Mouse (Mus musculus): ENCODE results near the gene Iqsec1. TPM values are rescaled to one million over a fixed set of nuclear protein-coding genes. Genes with fewer than 3 reads are reported as not detected.

Iqsec1 gene
- total and polyA plus RNA-seq, 3 experiments, result 2.0 to 48.2 (median 39.2) TPM

DNA sequence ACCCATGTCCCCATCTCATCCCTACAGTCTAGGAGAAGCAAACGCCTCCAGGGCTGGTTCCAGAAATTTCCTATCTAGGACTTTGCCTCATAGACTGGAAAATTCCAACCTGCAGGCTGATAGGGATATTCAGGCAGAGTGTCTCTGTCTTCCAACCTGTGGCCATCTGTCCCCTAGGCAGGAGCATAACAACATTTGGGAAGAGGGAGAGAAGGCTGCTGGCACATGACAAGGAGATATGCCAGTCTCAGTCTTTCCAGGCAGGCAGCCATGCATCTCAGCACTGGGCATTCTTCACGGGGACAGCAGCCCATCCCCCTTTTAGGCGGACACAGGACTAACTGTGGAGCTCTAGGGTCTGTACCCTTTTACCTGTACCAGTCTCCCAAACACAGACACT, 176.4 kb downstream of the Iqsec1 start:
- DNase-seq (ENCODE audit: low spot score), result no peak
- no peaks in the 10 kb centered on the region for H3K9me3 ChIP-seq (replicated peaks)
- H3K4me3 ChIP-seq (ENCODE audit: low read depth, low read length), result no peak overlapping the region
- ATAC-seq (ENCODE audit: extremely low read depth, insufficient number of reproducible peaks, low FRiP score, poor library complexity, severe bottlenecking), result no peak
- TF ChIP-seq GATA1 (IDR thresholded peaks at IDR 0.05; ENCODE audit: borderline replicate concordance, low read length) (no peak), CTCF (IDR thresholded peaks at IDR 0.05; ENCODE audit: low read depth, low read length) (no peak), TAL1 (conservative IDR thresholded peaks at IDR 0.05; ENCODE audit: low read depth, low read length) (no peak)
- H3K4me1 ChIP-seq (ENCODE audit: insufficient read depth, low read depth, low read length), result no peaks in the 10 kb centered on the region
- peaks cover 10% of the 10 kb centered on the region; the same call in 1 of the 2 replicates for H3K27me3 ChIP-seq (ENCODE audit: insufficient read depth, low read length)
- no peaks in the 10 kb centered on the region for H3K36me3 ChIP-seq (replicated peaks)

DNA sequence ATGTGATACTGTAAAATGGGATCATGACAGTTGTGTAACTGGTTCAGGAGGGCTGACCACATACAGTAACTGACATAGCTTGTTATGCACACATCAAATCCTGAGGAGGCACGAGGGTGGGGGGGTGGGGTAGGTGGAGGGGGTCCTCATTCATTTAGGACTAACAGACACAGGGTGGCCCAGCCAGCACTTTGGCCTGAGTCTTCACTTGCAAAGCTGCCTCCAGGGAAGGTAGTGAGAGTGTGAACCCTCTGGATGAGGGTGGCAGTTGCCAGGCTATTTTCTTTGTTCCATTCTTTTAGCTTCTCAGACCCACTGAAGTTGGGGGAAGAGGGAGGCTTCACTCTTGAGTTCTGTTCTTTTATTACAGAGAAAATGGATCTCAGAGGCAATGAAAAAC, 177.9 kb downstream of the Iqsec1 start:
- ATAC-seq (ENCODE audit: extremely low read depth, insufficient number of reproducible peaks, low FRiP score, poor library complexity, severe bottlenecking) (no peak), DNase-seq (ENCODE audit: low spot score) (no peak)
- no peak overlapping the region for H3K4me3 ChIP-seq (ENCODE audit: low read depth, low read length)
- H3K36me3 ChIP-seq (replicated peaks), result no peaks in the 10 kb centered on the region
- TF ChIP-seq TAL1 (conservative IDR thresholded peaks at IDR 0.05; ENCODE audit: low read depth, low read length) (no peak), GATA1 (IDR thresholded peaks at IDR 0.05; ENCODE audit: borderline replicate concordance, low read length) (no peak), CTCF (IDR thresholded peaks at IDR 0.05; ENCODE audit: low read depth, low read length) (no peak), POLR2AphosphoS5 (IDR thresholded peaks at IDR 0.05; ENCODE audit: insufficient replicate concordance, low read depth, low read length) (no peak), GATA2 (IDR thresholded peaks at IDR 0.05; ENCODE audit: borderline replicate concordance, low read depth, low read length) (no peak)
- no peaks in the 10 kb centered on the region for H3K9me3 ChIP-seq (replicated peaks)
- H3K27me3 ChIP-seq (ENCODE audit: insufficient read depth, low read length), result peaks cover 13% of the 10 kb centered on the region
- H3K4me1 ChIP-seq (ENCODE audit: insufficient read depth, low read depth, low read length), result no peaks in the 10 kb centered on the region

DNA sequence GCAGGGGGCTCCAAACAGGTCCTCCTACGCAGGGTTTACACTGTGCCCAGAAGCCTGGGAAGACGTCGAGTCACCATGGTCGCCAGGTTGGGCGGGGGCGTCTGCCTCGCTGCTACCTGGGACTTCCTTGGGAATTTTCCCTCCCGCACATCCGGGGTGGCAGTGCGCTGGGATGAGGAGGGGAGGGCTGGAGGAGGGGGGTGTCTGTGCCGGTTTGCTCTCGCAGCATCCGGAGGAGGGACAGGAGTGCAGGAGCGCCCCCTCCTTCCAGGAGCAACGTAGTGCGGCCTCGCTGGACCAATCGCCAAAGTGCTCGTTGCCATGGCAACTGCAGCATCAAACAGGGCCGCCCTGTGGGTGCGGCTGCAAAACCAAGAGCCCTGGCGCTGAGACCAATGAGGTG, 178.5 kb downstream of the Iqsec1 start:
- ATAC-seq (ENCODE audit: extremely low read depth, insufficient number of reproducible peaks, low FRiP score, poor library complexity, severe bottlenecking) (no peak), DNase-seq (ENCODE audit: low spot score) (no peak)
- Histone ChIP-seq H3K9me3 (replicated peaks) (no peaks in the 10 kb centered on the region), H3K36me3 (replicated peaks) (no peaks in the 10 kb centered on the region), H3K4me1 (ENCODE audit: insufficient read depth, low read depth, low read length) (no peaks in the 10 kb centered on the region), H3K4me3 (ENCODE audit: low read depth, low read length) (no peak overlapping the region), H3K27me3 (ENCODE audit: insufficient read depth, low read length) (peaks cover 13% of the 10 kb centered on the region)
- TF ChIP-seq GATA2 (IDR thresholded peaks at IDR 0.05; ENCODE audit: borderline replicate concordance, low read depth, low read length), result no peak
- no peak for TF ChIP-seq TAL1 (conservative IDR thresholded peaks at IDR 0.05; ENCODE audit: low read depth, low read length)
- no peak for TF ChIP-seq GATA1 (IDR thresholded peaks at IDR 0.05; ENCODE audit: borderline replicate concordance, low read length)
- no peak for TF ChIP-seq POLR2AphosphoS5 (IDR thresholded peaks at IDR 0.05; ENCODE audit: insufficient replicate concordance, low read depth, low read length)
- TF ChIP-seq CTCF (IDR thresholded peaks at IDR 0.05; ENCODE audit: low read depth, low read length), result no peak

DNA sequence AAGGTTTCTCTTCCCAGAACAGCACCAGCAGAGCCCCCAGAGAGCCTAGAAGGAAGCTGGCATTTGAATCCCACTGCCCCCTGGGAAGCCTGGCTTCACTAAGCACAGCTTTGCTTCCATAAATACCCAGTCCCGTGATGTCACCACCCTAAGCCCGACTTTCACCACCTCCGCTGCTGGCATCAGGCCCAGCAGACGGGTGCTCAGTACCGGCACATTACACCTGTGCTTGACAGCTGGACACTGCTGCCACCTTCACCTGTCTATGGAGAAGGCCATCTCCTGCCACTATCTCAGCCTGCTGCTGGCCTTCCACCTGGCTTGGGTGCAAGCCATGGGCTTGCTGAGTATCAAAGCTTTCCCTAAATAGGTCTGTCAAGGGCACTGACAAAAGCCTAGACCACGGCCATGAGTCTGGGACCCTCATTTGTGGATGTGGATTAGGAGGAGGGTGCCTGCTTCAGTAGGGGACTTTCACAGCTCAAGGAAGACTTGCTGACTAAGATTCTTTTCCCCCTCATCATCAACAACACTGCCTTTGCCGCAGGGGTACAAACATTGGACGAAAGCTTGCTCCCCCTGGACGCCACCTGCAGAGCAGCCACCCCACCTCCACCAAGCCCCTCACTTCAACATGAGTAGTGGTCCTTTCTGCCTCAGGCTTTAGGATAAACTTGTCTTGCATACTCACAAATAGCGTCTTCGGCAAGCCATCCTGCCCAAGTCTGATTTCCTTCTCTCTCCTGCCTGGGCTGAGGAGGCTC, 179.2 kb downstream of the Iqsec1 start:
- H3K4me1 ChIP-seq (ENCODE audit: insufficient read depth, low read depth, low read length), result no peaks in the 10 kb centered on the region
- DNase-seq (ENCODE audit: low spot score), result no peak
- ATAC-seq (ENCODE audit: extremely low read depth, insufficient number of reproducible peaks, low FRiP score, poor library complexity, severe bottlenecking), result no peak
- peaks cover 13% of the 10 kb centered on the region for H3K27me3 ChIP-seq (ENCODE audit: insufficient read depth, low read length)
- H3K9me3 ChIP-seq (replicated peaks), result no peaks in the 10 kb centered on the region
- no peak for TF ChIP-seq CTCF (IDR thresholded peaks at IDR 0.05; ENCODE audit: low read depth, low read length)
- no peak for TF ChIP-seq TAL1 (conservative IDR thresholded peaks at IDR 0.05; ENCODE audit: low read depth, low read length)
- TF ChIP-seq GATA1 (IDR thresholded peaks at IDR 0.05; ENCODE audit: borderline replicate concordance, low read length), result no peak
- TF ChIP-seq GATA2 (IDR thresholded peaks at IDR 0.05; ENCODE audit: borderline replicate concordance, low read depth, low read length), result no peak
- H3K4me3 ChIP-seq (ENCODE audit: low read depth, low read length), result no peak overlapping the region
- no peaks in the 10 kb centered on the region for H3K36me3 ChIP-seq (replicated peaks)

- no peak overlapping the region for H3K4me3 ChIP-seq (ENCODE audit: low read depth, low read length)
- ATAC-seq (ENCODE audit: extremely low read depth, insufficient number of reproducible peaks, low FRiP score, poor library complexity, severe bottlenecking), result no peak
- H3K4me1 ChIP-seq (ENCODE audit: insufficient read depth, low read depth, low read length), result no peaks in the 10 kb centered on the region
- no peak for TF ChIP-seq CTCF (IDR thresholded peaks at IDR 0.05; ENCODE audit: low read depth, low read length)
- TF ChIP-seq POLR2AphosphoS5 (IDR thresholded peaks at IDR 0.05; ENCODE audit: insufficient replicate concordance, low read depth, low read length), result no peak
- TF ChIP-seq TAL1 (conservative IDR thresholded peaks at IDR 0.05; ENCODE audit: low read depth, low read length), result no peak
- TF ChIP-seq GATA2 (IDR thresholded peaks at IDR 0.05; ENCODE audit: borderline replicate concordance, low read depth, low read length), result no peak
- no peak for TF ChIP-seq GATA1 (IDR thresholded peaks at IDR 0.05; ENCODE audit: borderline replicate concordance, low read length)
- H3K36me3 ChIP-seq (replicated peaks), result no peaks in the 10 kb centered on the region
- H3K9me3 ChIP-seq (replicated peaks), result no peaks in the 10 kb centered on the region
- no peak for DNase-seq (ENCODE audit: low spot score)
- peaks cover 13% of the 10 kb centered on the region for H3K27me3 ChIP-seq (ENCODE audit: insufficient read depth, low read length)
These were observed 179.9 kb downstream of the Iqsec1 start for GRCm38 (mm10) chr6:90808544-90808943.

DNA sequence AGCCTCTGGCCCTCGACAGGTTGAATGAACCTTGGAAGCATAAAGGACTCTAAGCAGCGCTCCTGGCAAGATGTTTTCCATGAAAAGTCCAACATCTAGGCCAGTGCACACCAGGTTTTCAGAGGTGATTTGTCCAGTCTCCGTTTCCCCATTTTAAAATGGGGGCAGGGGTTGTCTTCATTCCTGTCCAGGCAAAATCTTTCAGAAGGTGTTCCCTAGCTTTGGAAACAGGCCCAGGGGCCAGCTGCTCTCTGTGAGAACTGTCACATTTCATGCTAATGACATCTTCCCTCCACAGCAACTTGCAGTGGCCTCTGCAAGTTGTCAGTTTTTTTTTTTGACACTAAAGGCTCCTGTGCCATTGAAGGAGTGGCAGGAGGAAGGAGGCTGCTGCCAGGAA, 180.4 kb downstream of the Iqsec1 start:
- Histone ChIP-seq H3K9me3 (replicated peaks) (no peaks in the 10 kb centered on the region), H3K27me3 (ENCODE audit: insufficient read depth, low read length) (peaks cover 13% of the 10 kb centered on the region)
- TF ChIP-seq TAL1 (conservative IDR thresholded peaks at IDR 0.05; ENCODE audit: low read depth, low read length) (no peak), GATA2 (IDR thresholded peaks at IDR 0.05; ENCODE audit: borderline replicate concordance, low read depth, low read length) (no peak), POLR2AphosphoS5 (IDR thresholded peaks at IDR 0.05; ENCODE audit: insufficient replicate concordance, low read depth, low read length) (no peak), GATA1 (IDR thresholded peaks at IDR 0.05; ENCODE audit: borderline replicate concordance, low read length) (no peak), CTCF (IDR thresholded peaks at IDR 0.05; ENCODE audit: low read depth, low read length) (no peak)

More for the DNA sequence above, 180.4 kb downstream of the Iqsec1 start:
- Histone ChIP-seq H3K4me3 (ENCODE audit: low read depth, low read length) (no peak overlapping the region), H3K4me1 (ENCODE audit: insufficient read depth, low read depth, low read length) (no peaks in the 10 kb centered on the region), H3K36me3 (replicated peaks) (no peaks in the 10 kb centered on the region)
- no peak for DNase-seq (ENCODE audit: low spot score)
- no peak for ATAC-seq (ENCODE audit: extremely low read depth, insufficient number of reproducible peaks, low FRiP score, poor library complexity, severe bottlenecking)
